ENCODE assay signal across 28 mouse cellular contexts in the genomic region with DNA sequence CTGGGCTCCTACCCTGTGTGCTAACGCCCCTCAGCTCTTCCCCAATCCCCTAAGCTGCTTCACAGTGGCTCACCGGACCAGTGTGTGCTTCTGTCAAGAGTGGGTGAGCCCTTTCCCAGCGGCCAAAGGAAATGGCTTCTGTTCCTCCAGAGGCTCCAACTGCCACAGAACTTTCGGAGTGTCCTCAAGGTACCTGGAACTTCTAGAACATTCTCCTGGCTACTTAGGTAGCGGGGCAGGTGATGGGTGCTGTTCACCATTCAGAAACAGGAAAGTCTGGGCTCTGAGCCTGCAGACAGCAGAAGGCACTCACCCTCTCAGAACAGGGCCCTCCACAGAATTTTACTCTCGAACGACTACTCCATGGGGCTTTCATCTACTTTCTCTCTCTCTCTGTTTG. TPM values are rescaled to one million over a fixed set of nuclear protein-coding genes. Genes with fewer than 3 reads are reported as not detected.
DNase-seq lines count a peak whose midpoint lies in the region; ATAC-seq and TF ChIP-seq lines count a peak whose summit lies in the region.
"Had no signal": no experiment of that assay in that cellular context is flagged by ENCODE, and none has a peak within 500 bp of the region (broad histone marks: within the 10 kb centered on the region; RNA-seq: fewer than 3 reads in every experiment).

A gene (minus strand): TSS at position 101 of the 400 bp plus-strand sequence.

- TF ChIP-seq EP300 in heart, adult 2 months (IDR thresholded peaks at IDR 0.05; ENCODE audit: insufficient read depth, low read depth, low read length): no peak

- H3K36me3 ChIP-seq in heart, adult 2 months (ENCODE audit: control insufficient read depth, insufficient read depth, low read length): no peaks in the 10 kb centered on the region
- no peaks in the 10 kb centered on the region for H3K36me3 ChIP-seq in megakaryocyte, embryonic 14.5 days (replicated peaks; ENCODE audit: low read length)
- peaks cover 2% of the 10 kb centered on the region; the same call in 1 of the 2 replicates for H3K36me3 ChIP-seq in testis, adult 2 months (ENCODE audit: control insufficient read depth, insufficient read depth, low read length)
- H3K36me3 ChIP-seq: embryonic facial prominence, embryonic 13.5 days; embryonic facial prominence, embryonic 15.5 days; forebrain, embryonic 10.5 days; forebrain, embryonic 12.5 days; G1E had no signal

- H3K27ac ChIP-seq in heart, adult 2 months: peak within 1 kb of the TSS; percentile 15; the same call in 1 of the 2 replicates
- H3K27ac ChIP-seq in testis, adult 2 months (ENCODE audit: control insufficient read depth, insufficient read depth, low read depth, low read length): peak within 1 kb of the TSS; percentile 95
- H3K27ac ChIP-seq in brown adipose tissue, adult 24 weeks (replicated peaks; ENCODE audit: low read depth, low read length): peak within 1 kb of the TSS; percentile 90
- H3K27ac ChIP-seq: embryonic facial prominence, embryonic 13.5 days; embryonic facial prominence, embryonic 15.5 days; forebrain, embryonic 10.5 days; forebrain, embryonic 12.5 days had no signal

- H3K79me2 ChIP-seq in heart, adult 2 months (replicated peaks; ENCODE audit: control insufficient read depth, insufficient read depth, low read length): no peaks in the 10 kb centered on the region

- H3K9me3 ChIP-seq in megakaryocyte, embryonic 14.5 days: no peaks in the 10 kb centered on the region
- H3K9me3 ChIP-seq: embryonic facial prominence, embryonic 13.5 days; embryonic facial prominence, embryonic 15.5 days; forebrain, embryonic 10.5 days; forebrain, embryonic 12.5 days; G1E had no signal

- no peak for DNase-seq in heart, adult 2 months
- DNase-seq in heart, adult 9 months (ENCODE audit: low spot score in 2 of 2): no peak
- no peak for DNase-seq in testis, postnatal 10 days (ENCODE audit: low spot score)
- DNase-seq in thymus, adult 18-20 months: no peak
- DNase-seq: adrenal gland, adult 8-10 months; adrenal gland, postnatal 14 days; adrenal gland, postnatal 36 days; cerebellum, adult 11 months; cerebellum, adult 18-20 months; cerebellum, adult 8-10 months; cerebellum, adult 9-11 months; cerebellum, postnatal 14 days; cerebellum, postnatal 36 days; embryo, embryonic 11 days had no signal

- TF ChIP-seq POLR2A in heart, adult 2 months (IDR thresholded peaks at IDR 0.05; ENCODE audit: insufficient read depth, low read depth, low read length): no peak
- peak; percentile 71 for TF ChIP-seq POLR2A in testis, adult 2 months (IDR thresholded peaks at IDR 0.05; ENCODE audit: control insufficient read depth, low read depth, low read length)

- no peak within 1 kb of the TSS for H3K4me3 ChIP-seq in heart, adult 2 months
- H3K4me3 ChIP-seq in megakaryocyte, embryonic 14.5 days (replicated peaks): peak within 1 kb of the TSS; percentile 69
- peak within 1 kb of the TSS; percentile 89 for H3K4me3 ChIP-seq in testis, adult 2 months (ENCODE audit: control insufficient read depth, low read depth, low read length)
- H3K4me3 ChIP-seq in brown adipose tissue, adult 24 weeks (ENCODE audit: insufficient read depth, low read depth, low read length): peak within 1 kb of the TSS; percentile 46
- H3K4me3 ChIP-seq: embryonic facial prominence, embryonic 13.5 days; embryonic facial prominence, embryonic 15.5 days; erythroblast, embryonic 14.5 days; forebrain, embryonic 10.5 days; forebrain, embryonic 12.5 days had no signal

- H3K4me1 ChIP-seq in heart, adult 2 months (ENCODE audit: control insufficient read depth, insufficient read depth, low read length): peaks cover 14% of the 10 kb centered on the region
- H3K4me1 ChIP-seq in megakaryocyte, embryonic 14.5 days: peaks cover 50% of the 10 kb centered on the region
- peaks cover 13% of the 10 kb centered on the region for H3K4me1 ChIP-seq in testis, adult 2 months (ENCODE audit: control insufficient read depth, insufficient read depth, low read length)
- H3K4me1 ChIP-seq in brown adipose tissue, adult 24 weeks (ENCODE audit: control insufficient read depth, insufficient read depth, insufficient read length, low read length): peaks cover 18% of the 10 kb centered on the region

- no peak for TF ChIP-seq CTCF in heart, adult 2 months (IDR thresholded peaks at IDR 0.05)
- no peak for TF ChIP-seq CTCF in testis, adult 2 months (IDR thresholded peaks at IDR 0.05; ENCODE audit: control insufficient read depth, insufficient read depth, insufficient replicate concordance, low read depth, low read length)

- intact Hi-C loops in heart, adult 2 months (cut with DNase I): no loop called here

- no peaks in the 10 kb centered on the region for H3K27me3 ChIP-seq in heart, adult 2 months (ENCODE audit: control insufficient read depth, insufficient read depth, low read length)
- H3K27me3 ChIP-seq in megakaryocyte, embryonic 14.5 days (replicated peaks): peaks cover 36% of the 10 kb centered on the region
- H3K27me3 ChIP-seq in testis, adult 2 months (ENCODE audit: control insufficient read depth, insufficient read depth, low read length): no peaks in the 10 kb centered on the region
- H3K27me3 ChIP-seq: embryonic facial prominence, embryonic 13.5 days; embryonic facial prominence, embryonic 15.5 days; forebrain, embryonic 12.5 days; Patski had no signal

- no peak for ATAC-seq in megakaryocyte, adult 5-6 weeks (ENCODE audit: poor library complexity, severe bottlenecking)
- ATAC-seq: forebrain, embryonic 14.5 days; forebrain, embryonic 16.5 days; Patski had no signal

- WGBS in heart, adult 2 months: 84% methylated on average over 7 of the region's 7 CpGs

- no peak within 1 kb of the TSS for H3K9ac ChIP-seq in heart, adult 2 months (ENCODE audit: low read depth, low read length)
- H3K9ac ChIP-seq: embryonic facial prominence, embryonic 13.5 days; embryonic facial prominence, embryonic 15.5 days; forebrain, embryonic 12.5 days had no signal

RNA-seq across cellular contexts. Expression of the gene that starts here (rescaled TPM):
- under 1 TPM; 0.11 to 0.26 TPM for total RNA-seq in heart, adult 2 months (2021)
- 0.03 and 0.08 TPM in 2 replicates for polyA plus RNA-seq in heart, adult 2 months (2012; rRNA removed)
- polyA plus RNA-seq in megakaryocyte, embryonic 14.5 days (2012; ENCODE audit: insufficient read depth, low replicate concordance): 0.06 and 0.11 TPM in 2 replicates
- under 0.01 TPM in 1 of 2 replicates, not detected in the other for total RNA-seq in megakaryocyte, adult 5-6 weeks (2015)
- total RNA-seq in megakaryocyte, adult 5-6 weeks (2017): under 0.01 TPM in 2 replicates
- polyA plus RNA-seq in testis, adult 2 months (2012; rRNA removed): 34.0 and 35.8 TPM in 2 replicates
- polyA plus RNA-seq in brown adipose tissue, adult 24 weeks (2012; ENCODE audit: insufficient read depth, insufficient read length, missing spikeins): not detected in 2 replicates
- total RNA-seq: common myeloid progenitor, adult 5-6 weeks had no signal
- polyA plus RNA-seq: erythroblast, embryonic 14.5 days; G1E had no signal

Comparison
In these comparisons a context has a peak if more than half of its experiments do, and no peak if none do; other contexts are left out.
1. RNA of the gene that starts here (polyA plus RNA-seq): 34.0 to 35.8 TPM in testis, adult 2 months; 0.03 to 0.08 TPM in heart, adult 2 months, 0.06 to 0.11 TPM in megakaryocyte, embryonic 14.5 days and not detected in brown adipose tissue, adult 24 weeks; every median in the first group is over 10 times any median in the second.
2. H3K27ac ChIP-seq: peak in every context shown above with its lines; median percentile 95 in testis, adult 2 months; 90 in brown adipose tissue, adult 24 weeks; 15 in heart, adult 2 months.